Mouse (Mus musculus) urinary bladder, postnatal 14 days (tissue): ENCODE data around the gene Cryba4.

Experiments used
- DNase-seq: peaks from one replicate; pipeline ENCODE4 v3.0.0; 2021; ENCODE audit warnings: low spot score

Gene Cryba4

GRCm38 (mm10) chr5:112266011-112266777, 13.9 kb upstream of the Cryba4 start:
- DNase-seq = no peak

GRCm38 (mm10) chr5:112265515-112265914, 13.2 kb upstream of the Cryba4 start:
- no peak for DNase-seq

GRCm38 (mm10) chr5:112265110-112265509, 12.8 kb upstream of the Cryba4 start:
- no peak for DNase-seq

- DNase-seq = no peak
Observed at GRCm38 (mm10) chr5:112264099-112264498, 11.8 kb upstream of the Cryba4 start.

- DNase-seq = no peak
Observed at GRCm38 (mm10) chr5:112260818-112261217, 8.5 kb upstream of the Cryba4 start.

- no peak for DNase-seq
Observed at GRCm38 (mm10) chr5:112259862-112260650, 7.7 kb upstream of the Cryba4 start.

- no peak for DNase-seq
Observed at GRCm38 (mm10) chr5:112257896-112258295, 5.6 kb upstream of the Cryba4 start.

GRCm38 (mm10) chr5:112256457-112256856, 4.1 kb upstream of the Cryba4 start:
- no peak for DNase-seq

- peak; percentile 52 for DNase-seq
Observed at GRCm38 (mm10) chr5:112255426-112255825, 3.1 kb upstream of the Cryba4 start, which contains the start of gene Crybb1. Gene Crybb1, plus strand, starts transcription at chr5:112255815.

- DNase-seq = no peak
Observed at GRCm38 (mm10) chr5:112254282-112254806, 2.0 kb upstream of the Cryba4 start.

GRCm38 (mm10) chr5:112253169-112253568, 851 bp upstream of the Cryba4 start:
- DNase-seq = no peak

GRCm38 (mm10) chr5:112249106-112249505, 3.2 kb downstream of the Cryba4 start:
- DNase-seq = no peak

GRCm38 (mm10) chr5:112247399-112247798, 4.9 kb downstream of the Cryba4 start:
- DNase-seq = no peak

GRCm38 (mm10) chr5:112244890-112245615, 7.3 kb downstream of the Cryba4 start:
- DNase-seq = no peak

GRCm38 (mm10) chr5:112244275-112244562, 8.1 kb downstream of the Cryba4 start:
- no peak for DNase-seq

- DNase-seq = no peak
Observed at GRCm38 (mm10) chr5:112243539-112244274, 8.6 kb downstream of the Cryba4 start.

- DNase-seq = no peak
Observed at GRCm38 (mm10) chr5:112243041-112243440, 9.3 kb downstream of the Cryba4 start.

GRCm38 (mm10) chr5:112242361-112242778, 9.9 kb downstream of the Cryba4 start:
- DNase-seq = no peak

- no peak for DNase-seq
Observed at GRCm38 (mm10) chr5:112241849-112242248, 10.5 kb downstream of the Cryba4 start.

- DNase-seq = peak; percentile 86
Observed at GRCm38 (mm10) chr5:112240761-112241160, 11.6 kb downstream of the Cryba4 start.

GRCm38 (mm10) chr5:112238781-112239482, 13.4 kb downstream of the Cryba4 start:
- DNase-seq = no peak
